ENCODE assay signal across 19 mouse cellular contexts in genomic region chr2:121085480-121086185, GRCm38 (mm10). TPM values are rescaled to one million over a fixed set of nuclear protein-coding genes. Genes with fewer than 3 reads are reported as not detected.
DNase-seq lines count a peak whose midpoint lies in the region; ATAC-seq and TF ChIP-seq lines count a peak whose summit lies in the region.
"Had no signal": no experiment of that assay in that cellular context is flagged by ENCODE, and none has a peak within 500 bp of the region (broad histone marks: within the 10 kb centered on the region; RNA-seq: fewer than 3 reads in every experiment).

TSS of gene Tgm5 (minus strand) at chr2:121085841.

- no peak within 1 kb of the TSS for H3K9ac ChIP-seq in CH12.LX (ENCODE audit: insufficient read depth, low read depth)
- H3K9ac ChIP-seq in kidney, embryonic 15.5 days = no peak within 1 kb of the TSS
- H3K9ac ChIP-seq: embryonic facial prominence, embryonic 15.5 days; liver, embryonic 12.5 days had no signal

- H3K4me1 ChIP-seq in CH12.LX (ENCODE audit: control insufficient read depth in 1 of 2, insufficient read depth in 2 of 2) = peaks cover 4 to 8% of the 10 kb centered on the region in 2 experiments; a peak in 2 of 4 replicates
- H3K4me1 ChIP-seq in kidney, embryonic 15.5 days = peaks cover 11% of the 10 kb centered on the region
- H3K4me1 ChIP-seq: embryonic facial prominence, embryonic 15.5 days; liver, embryonic 12.5 days had no signal

- TF ChIP-seq POLR2A in CH12.LX (IDR thresholded peaks at IDR 0.05; ENCODE audit: low read depth, low read length) = no peak

- TF ChIP-seq CTCF in CH12.LX (conservative IDR thresholded peaks at IDR 0.05 in 1 of 2, IDR thresholded peaks at IDR 0.05 in 1 of 2; ENCODE audit: low read depth in 2 of 2, low read length in 2 of 2) = no peak

- no peaks in the 10 kb centered on the region for H3K79me2 ChIP-seq in CH12.LX (replicated peaks; ENCODE audit: control insufficient read depth, extremely low read depth, insufficient read depth, poor library complexity, severe bottlenecking)

- H3K27ac ChIP-seq in CH12.LX (ENCODE audit: insufficient read depth, low read depth) = no peak within 1 kb of the TSS
- peak within 1 kb of the TSS; percentile 55 for H3K27ac ChIP-seq in kidney, embryonic 15.5 days
- H3K27ac ChIP-seq: embryonic facial prominence, embryonic 15.5 days; heart, adult 2 months; layer of hippocampus, adult 2 months; liver, embryonic 12.5 days had no signal

- dilution Hi-C loops in CH12.LX (cut with MboI; ENCODE audit: extremely low pct_ligation_motif_present, extremely low pct_unique_long_range_greater_than_20kb, low sequenced_read_pairs) = no loop called here

- ATAC-seq in kidney, embryonic 15.5 days (replicated peaks; ENCODE audit: low FRiP score) = 0 out of 2 replicates have a peak, but pooled peaks have one; percentile 25
- ATAC-seq: CD4-positive, CD25-positive, alpha-beta regulatory T cell, adult 4 months; liver, embryonic 12.5 days; midbrain, embryonic 16.5 days had no signal

- no peaks in the 10 kb centered on the region for H3K36me3 ChIP-seq in CH12.LX (replicated peaks in 1 of 2; ENCODE audit: control insufficient read depth in 1 of 2, insufficient read depth in 1 of 2, low read length in 1 of 2)
- H3K36me3 ChIP-seq in kidney, embryonic 15.5 days = no peaks in the 10 kb centered on the region
- H3K36me3 ChIP-seq: embryonic facial prominence, embryonic 15.5 days; liver, embryonic 12.5 days had no signal

- no peak within 1 kb of the TSS for H3K4me3 ChIP-seq in CH12.LX (replicated peaks in 1 of 3; ENCODE audit: low read depth in 2 of 3, low read length in 2 of 3, poor library complexity in 1 of 3)
- no peak within 1 kb of the TSS for H3K4me3 ChIP-seq in kidney, embryonic 15.5 days (replicated peaks)
- H3K4me3 ChIP-seq: embryonic facial prominence, embryonic 15.5 days; heart, adult 2 months; layer of hippocampus, adult 2 months; liver, embryonic 12.5 days had no signal

- DNase-seq in left cerebral cortex, postnatal 4 days = peak; percentile 14
- DNase-seq in left cerebral cortex, postnatal 10 days (ENCODE audit: extremely low spot score in 1 of 2, low spot score in 2 of 2) = no peak
- no peak for DNase-seq in CH12.LX (ENCODE audit: extremely low read depth)
- peak; percentile 66 to 73 for DNase-seq in cerebellum, adult 18-20 months
- no peak for DNase-seq in right cerebral cortex, adult 2 months (ENCODE audit: low spot score in 2 of 2)
- no peak for DNase-seq in heart, postnatal 14 days
- DNase-seq in natural killer cell, adult 2 months (ENCODE audit: low spot score in 2 of 2) = no peak
- DNase-seq: adrenal gland, adult 8-10 months; heart, adult 2 months; lung, postnatal 36 days had no signal

- H3K9me3 ChIP-seq in CH12.LX (replicated peaks; ENCODE audit: low read length) = no peaks in the 10 kb centered on the region
- no peaks in the 10 kb centered on the region for H3K9me3 ChIP-seq in kidney, embryonic 15.5 days (replicated peaks)
- H3K9me3 ChIP-seq: embryonic facial prominence, embryonic 15.5 days; liver, embryonic 12.5 days had no signal

- 0 out of 2 replicates have a peak within 1 kb of the TSS, but pooled peaks have one; percentile 23 for H3K4me2 ChIP-seq in CH12.LX (ENCODE audit: insufficient read depth, low read depth, poor library complexity, severe bottlenecking)
- 0 out of 2 replicates have a peak within 1 kb of the TSS, but pooled peaks have one; percentile 17 for H3K4me2 ChIP-seq in kidney, embryonic 15.5 days
- H3K4me2 ChIP-seq: embryonic facial prominence, embryonic 15.5 days; liver, embryonic 12.5 days had no signal

- in situ Hi-C loops in CH12.LX (cut with MboI; ENCODE audit: low pct_ligation_motif_present, low pct_unique_long_range_greater_than_20kb, low sequenced_read_pairs) = no loop called here

- 26% methylated on average over 6 of the region's 6 CpGs for WGBS in kidney, embryonic 15.5 days

- intact Hi-C loops in left cerebral cortex, postnatal 4 days (cut with DNase I) = no loop called here
- intact Hi-C loops in left cerebral cortex, postnatal 10 days (cut with DNase I) = no loop called here
- intact Hi-C loops in heart, postnatal 14 days (cut with DNase I) = no loop called here

- peaks cover 19% of the 10 kb centered on the region for H3K27me3 ChIP-seq in CH12.LX (replicated peaks)
- no peaks in the 10 kb centered on the region for H3K27me3 ChIP-seq in kidney, embryonic 15.5 days
- H3K27me3 ChIP-seq: embryonic facial prominence, embryonic 15.5 days had no signal

- no peak for TF ChIP-seq RAD21 in CH12.LX (IDR thresholded peaks at IDR 0.05; ENCODE audit: low read depth, low read length)

- no peak for TF ChIP-seq EP300 in CH12.LX (IDR thresholded peaks at IDR 0.05; ENCODE audit: low read length)

TF ChIP-seq in CH12.LX, 34 proteins besides CTCF, POLR2A, EP300 and RAD21:
- no peak for TF ChIP-seq ETS1 (conservative IDR thresholded peaks at IDR 0.05; ENCODE audit: low read depth, low read length)
- TF ChIP-seq MAFK (IDR thresholded peaks at IDR 0.05; ENCODE audit: insufficient replicate concordance, low read length) = no peak
- TF ChIP-seq CHD2 (IDR thresholded peaks at IDR 0.05; ENCODE audit: low read length) = no peak
- no peak for TF ChIP-seq RCOR1 (conservative IDR thresholded peaks at IDR 0.05; ENCODE audit: low read depth, low read length)
- no peak for TF ChIP-seq PAX5 (IDR thresholded peaks at IDR 0.05; ENCODE audit: low read length)
- no peak for TF ChIP-seq USF2 (conservative IDR thresholded peaks at IDR 0.05; ENCODE audit: low read depth, low read length)
- TF ChIP-seq MXI1 (IDR thresholded peaks at IDR 0.05; ENCODE audit: low read depth, low read length) = no peak

RNA-seq across cellular contexts. Expression of gene Tgm5, which starts in this region (rescaled TPM):
- under 1 TPM; 0.14 to 0.20 TPM for total RNA-seq in left cerebral cortex, postnatal 4 days (2021)
- total RNA-seq in left cerebral cortex, postnatal 10 days (2021) = not detected
- not detected in 2 replicates for total RNA-seq in CH12.LX (2012; rRNA removed)
- not detected in 2 replicates for total RNA-seq in CH12.LX (2014; rRNA removed)
- not detected in 2 replicates for polyA plus RNA-seq in CH12.LX (2012; ENCODE audit: insufficient read length, low read depth)
- 6.8 and 7.8 TPM in 2 replicates for polyA plus RNA-seq in kidney, embryonic 15.5 days (2015; fragmentation: Nextera tagmentation; extraction: Ambion mirVana)
- not detected for total RNA-seq in heart, postnatal 14 days (2021)
- total RNA-seq: heart, adult 2 months; heart, postnatal 25 days; layer of hippocampus, adult 2 months; left cerebral cortex, postnatal 14 days; neutrophil, adult 5-6 weeks had no signal
- polyA plus RNA-seq: CD4-positive, CD25-positive, alpha-beta regulatory T cell, adult 4 months had no signal

Comparison
In these comparisons a context has a peak if more than half of its experiments do, and no peak if none do; other contexts are left out.
1. Peak in DNase-seq in left cerebral cortex, postnatal 4 days; RNA of the gene not detected or under 1 TPM.
2. DNase-seq: peak in cerebellum, adult 18-20 months (2 of 2); none in left cerebral cortex, postnatal 10 days (0 of 2), CH12.LX (single experiment), right cerebral cortex, adult 2 months (0 of 2), heart, postnatal 14 days (0 of 2) and natural killer cell, adult 2 months (0 of 2).